Mouse (Mus musculus) megakaryocyte, embryonic 14.5 days (primary cell): ENCODE data around the gene Slc12a8. TPM values are rescaled to one million over a fixed set of nuclear protein-coding genes. Genes with fewer than 3 reads are reported as not detected.

Experiments
- H3K27me3 ChIP-seq: replicated peaks from 2 replicates; pipeline ENCODE3; 2012; ENCODE audit warnings: inconsistent platforms
- H3K36me3 ChIP-seq: replicated peaks from 2 replicates; pipeline ENCODE3; 2012; ENCODE audit warnings: low read length, inconsistent platforms, mixed read lengths
- H3K4me1 ChIP-seq: 2 replicates; pipeline ENCODE4 v1.6.1; 2012; ENCODE audit warnings: inconsistent platforms
- H3K4me3 ChIP-seq: replicated peaks from 2 replicates; pipeline ENCODE3; 2012; ENCODE audit warnings: moderate library complexity, mild to moderate bottlenecking, inconsistent platforms
- H3K9me3 ChIP-seq: 2 replicates; pipeline ENCODE4 v1.6.1; 2012; ENCODE audit warnings: inconsistent platforms
- FLI1 ChIP-seq: IDR thresholded peaks from 2 replicates; pipeline ENCODE4 v1.6.1; 2012; ENCODE audit warnings: low read length, inconsistent platforms, mixed read lengths
- GATA1 ChIP-seq: IDR thresholded peaks from 3 replicates; pipeline ENCODE4 v1.6.1; 2012; ENCODE audit warnings: mixed read lengths, low read length, inconsistent platforms, borderline replicate concordance
- polyA plus RNA-seq: library from polyadenylated mRNA; stranded (reverse); fragments of >175 nt; gene quantifications from 2 replicates; pipeline ENCODE4 v1.2.3, GENCODE M21; 2012; ENCODE audit warnings: low replicate concordance; ENCODE audit not compliant: insufficient read depth

The Slc12a8 gene
- polyA plus RNA-seq, 1 experiment, result not detected

DNA sequence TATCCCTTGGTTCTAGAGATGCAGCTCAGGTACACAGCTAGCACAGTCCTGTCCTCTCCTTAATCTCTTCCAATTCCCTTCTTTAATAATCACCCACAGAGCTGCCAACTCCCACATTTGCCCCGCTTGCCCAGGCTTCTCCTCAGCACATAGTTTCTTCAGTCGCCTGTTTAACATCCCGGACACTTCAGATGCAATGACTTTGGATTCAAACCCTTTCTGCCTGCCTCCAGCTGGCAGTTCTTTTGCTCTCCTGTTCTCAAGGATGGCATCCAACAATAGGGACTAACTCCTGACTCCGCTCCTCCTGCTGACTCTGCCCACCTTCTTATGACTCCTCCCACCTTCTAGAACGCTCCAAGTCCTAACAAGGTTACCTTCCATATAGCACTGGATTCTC lies 75.2 kb downstream of the Slc12a8 start:
- no peaks in the 10 kb centered on the region for H3K36me3 ChIP-seq
- H3K4me3 ChIP-seq, result no peak overlapping the region
- peaks cover 11% of the 10 kb centered on the region for H3K4me1 ChIP-seq
- peaks cover 51% of the 10 kb centered on the region for H3K27me3 ChIP-seq
- no peak for TF ChIP-seq FLI1
- no peak for TF ChIP-seq GATA1
- no peaks in the 10 kb centered on the region for H3K9me3 ChIP-seq

DNA sequence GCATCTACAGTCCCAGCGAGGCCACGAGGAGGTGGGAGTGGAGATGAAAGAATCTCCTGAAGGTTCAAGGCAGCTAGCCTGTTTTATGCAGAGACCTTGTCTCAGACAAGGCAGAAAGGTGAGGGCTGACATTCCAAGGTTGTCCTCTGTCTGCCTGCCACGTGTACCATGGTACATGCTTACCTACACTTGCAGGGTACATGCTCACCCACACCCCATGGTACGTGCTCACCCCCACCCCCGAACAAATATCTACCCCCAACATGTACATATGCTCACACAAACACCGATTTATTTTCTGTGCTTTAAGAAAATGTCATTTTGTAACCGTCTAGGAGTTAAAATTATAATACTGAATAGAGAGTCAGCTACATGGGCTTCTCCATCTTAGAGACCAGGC lies 76.3 kb downstream of the Slc12a8 start:
- no peak overlapping the region for H3K4me3 ChIP-seq
- TF ChIP-seq GATA1, result no peak
- TF ChIP-seq FLI1, result no peak
- H3K9me3 ChIP-seq, result no peaks in the 10 kb centered on the region
- no peaks in the 10 kb centered on the region for H3K36me3 ChIP-seq
- peaks cover 11% of the 10 kb centered on the region for H3K4me1 ChIP-seq
- peaks cover 53% of the 10 kb centered on the region for H3K27me3 ChIP-seq

DNA sequence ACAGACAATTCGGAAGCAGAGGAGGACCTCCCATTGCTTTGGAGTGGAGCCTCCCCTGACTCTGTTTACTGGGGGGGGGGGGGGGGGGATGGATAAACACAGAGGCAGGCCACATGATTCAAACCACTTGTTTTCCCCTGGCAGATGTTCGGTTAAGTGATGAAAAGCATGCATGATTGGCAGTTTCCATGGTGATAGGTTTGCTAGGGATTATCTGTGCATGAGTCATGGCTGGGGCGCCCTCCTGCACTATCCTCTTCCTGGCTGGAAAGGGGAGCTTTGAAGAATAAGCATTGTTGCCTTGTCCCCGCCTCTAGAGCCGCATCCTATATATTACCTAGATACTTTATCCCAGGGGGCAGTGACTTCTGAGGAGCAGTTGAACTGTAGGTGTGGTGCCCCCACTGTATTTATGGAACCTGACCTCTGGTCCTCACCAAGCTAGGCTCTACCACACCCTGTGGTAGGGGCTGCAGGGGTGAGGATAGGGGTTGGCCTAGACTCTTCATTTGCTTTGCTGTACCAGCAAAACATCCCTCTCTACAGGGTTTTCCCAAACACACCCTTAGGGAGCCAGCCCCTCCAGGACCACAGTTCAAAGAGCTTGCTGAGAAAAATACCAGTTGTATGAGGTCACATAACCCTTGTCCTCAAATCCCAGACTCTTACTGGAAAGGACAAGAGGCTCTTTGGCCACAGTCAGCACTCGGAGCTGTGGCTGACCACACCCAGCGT lies 77.1 kb downstream of the Slc12a8 start:
- Histone ChIP-seq H3K4me1 (peaks cover 11% of the 10 kb centered on the region), H3K9me3 (no peaks in the 10 kb centered on the region), H3K36me3 (no peaks in the 10 kb centered on the region), H3K4me3 (no peak overlapping the region), H3K27me3 (peaks cover 51% of the 10 kb centered on the region)
- no peak for TF ChIP-seq GATA1
- TF ChIP-seq FLI1, result no peak

DNA sequence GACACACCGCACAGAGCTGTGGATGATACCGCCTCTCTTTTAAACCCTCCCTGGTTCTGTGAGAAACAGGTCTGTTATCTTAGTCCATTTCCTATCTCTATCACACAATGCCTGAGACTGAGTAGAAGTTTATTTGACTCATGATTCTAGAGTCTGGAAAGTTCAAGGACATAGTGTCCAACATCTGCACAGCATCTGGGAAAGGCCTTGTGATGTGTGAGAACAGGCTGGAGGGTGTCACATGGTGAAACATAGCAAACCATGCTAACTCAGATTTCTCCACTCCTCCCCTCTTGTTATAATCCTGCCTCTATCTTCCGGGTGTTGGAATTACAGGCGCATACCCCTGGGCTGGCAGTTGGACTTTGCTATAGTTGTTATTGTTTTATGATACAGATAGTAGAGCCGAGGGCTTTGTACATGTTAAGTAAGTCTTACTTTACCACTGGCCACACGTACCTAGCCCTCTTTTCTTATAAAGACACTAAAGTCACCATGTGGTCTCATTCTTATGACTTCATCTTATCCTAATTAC lies 78.2 kb downstream of the Slc12a8 start:
- Histone ChIP-seq H3K4me3 (no peak overlapping the region), H3K4me1 (peaks cover 11% of the 10 kb centered on the region), H3K27me3 (peaks cover 44% of the 10 kb centered on the region), H3K9me3 (peaks cover 2% of the 10 kb centered on the region; the same call in 1 of the 2 replicates), H3K36me3 (no peaks in the 10 kb centered on the region)
- TF ChIP-seq FLI1 (no peak), GATA1 (no peak)

DNA sequence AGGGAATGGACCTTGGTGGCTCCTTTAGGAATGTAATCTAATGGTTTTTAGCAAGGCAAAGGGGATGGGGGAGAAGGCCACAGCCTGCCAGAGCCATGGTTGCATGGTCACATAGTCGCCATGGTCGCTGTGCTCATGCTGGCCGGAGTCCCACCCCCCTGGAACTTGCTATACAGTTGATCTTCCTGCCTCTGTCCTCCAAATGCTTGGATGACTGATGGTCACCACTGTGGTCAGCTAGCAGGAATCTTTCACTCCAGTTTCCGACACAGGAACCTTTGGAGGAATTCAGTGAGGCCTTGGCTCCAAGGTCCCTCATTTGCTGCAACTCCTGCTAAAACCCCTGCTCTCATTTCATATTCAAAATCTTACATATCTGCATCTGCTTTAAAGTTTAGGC lies 79.1 kb downstream of the Slc12a8 start:
- Histone ChIP-seq H3K9me3 (peaks cover 3% of the 10 kb centered on the region; the same call in 1 of the 2 replicates), H3K4me1 (peaks cover 11% of the 10 kb centered on the region), H3K27me3 (peaks cover 43% of the 10 kb centered on the region), H3K4me3 (no peak overlapping the region), H3K36me3 (no peaks in the 10 kb centered on the region)
- TF ChIP-seq GATA1 (no peak), FLI1 (no peak)

DNA sequence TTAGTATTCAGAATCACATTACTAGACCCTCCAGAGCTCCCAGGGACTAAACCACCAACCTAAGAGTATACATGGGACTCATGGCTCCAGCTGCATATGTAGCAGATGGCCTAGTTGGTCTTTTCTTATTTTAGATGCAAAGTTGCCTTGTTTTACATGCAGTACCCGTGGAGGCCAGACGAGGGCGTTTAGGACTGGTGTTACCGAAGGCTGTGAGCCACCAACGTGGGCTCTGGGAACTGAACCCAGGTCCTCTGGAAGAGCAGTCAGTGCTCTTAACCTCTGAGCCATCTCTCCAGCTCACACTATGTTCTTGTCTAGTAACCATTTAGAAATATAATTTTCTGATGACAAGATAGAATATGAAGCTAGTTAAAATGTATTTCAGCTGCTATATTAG lies 83.1 kb downstream of the Slc12a8 start:
- Histone ChIP-seq H3K9me3 (peaks cover 17% of the 10 kb centered on the region), H3K4me3 (no peak overlapping the region), H3K36me3 (no peaks in the 10 kb centered on the region), H3K4me1 (no peaks in the 10 kb centered on the region), H3K27me3 (peaks cover 34% of the 10 kb centered on the region)
- TF ChIP-seq GATA1 (no peak), FLI1 (no peak)

DNA sequence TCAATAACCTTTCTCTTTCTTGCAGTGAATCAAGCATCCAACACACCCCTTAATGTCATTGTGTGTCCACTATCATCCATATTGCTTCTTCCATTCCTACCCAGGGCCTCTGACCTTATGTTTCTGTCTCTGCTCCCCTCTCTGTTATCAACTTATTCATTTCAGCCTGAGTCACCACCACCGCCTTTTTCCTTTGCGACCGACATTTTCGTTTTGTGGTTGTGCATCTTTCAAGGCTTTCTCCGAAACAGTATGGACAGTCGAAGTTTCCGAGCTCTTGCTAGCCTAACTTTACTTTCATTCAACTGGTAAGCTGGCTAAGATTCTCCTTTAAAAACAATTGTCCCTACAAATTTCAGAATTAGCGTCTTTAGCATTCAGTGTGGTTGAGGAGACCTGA lies 84.2 kb downstream of the Slc12a8 start:
- H3K4me1 ChIP-seq, result no peaks in the 10 kb centered on the region
- H3K9me3 ChIP-seq, result peaks cover 17% of the 10 kb centered on the region
- H3K36me3 ChIP-seq, result no peaks in the 10 kb centered on the region
- no peak overlapping the region for H3K4me3 ChIP-seq
- TF ChIP-seq GATA1 (no peak), FLI1 (no peak)
- H3K27me3 ChIP-seq, result peaks cover 39% of the 10 kb centered on the region

DNA sequence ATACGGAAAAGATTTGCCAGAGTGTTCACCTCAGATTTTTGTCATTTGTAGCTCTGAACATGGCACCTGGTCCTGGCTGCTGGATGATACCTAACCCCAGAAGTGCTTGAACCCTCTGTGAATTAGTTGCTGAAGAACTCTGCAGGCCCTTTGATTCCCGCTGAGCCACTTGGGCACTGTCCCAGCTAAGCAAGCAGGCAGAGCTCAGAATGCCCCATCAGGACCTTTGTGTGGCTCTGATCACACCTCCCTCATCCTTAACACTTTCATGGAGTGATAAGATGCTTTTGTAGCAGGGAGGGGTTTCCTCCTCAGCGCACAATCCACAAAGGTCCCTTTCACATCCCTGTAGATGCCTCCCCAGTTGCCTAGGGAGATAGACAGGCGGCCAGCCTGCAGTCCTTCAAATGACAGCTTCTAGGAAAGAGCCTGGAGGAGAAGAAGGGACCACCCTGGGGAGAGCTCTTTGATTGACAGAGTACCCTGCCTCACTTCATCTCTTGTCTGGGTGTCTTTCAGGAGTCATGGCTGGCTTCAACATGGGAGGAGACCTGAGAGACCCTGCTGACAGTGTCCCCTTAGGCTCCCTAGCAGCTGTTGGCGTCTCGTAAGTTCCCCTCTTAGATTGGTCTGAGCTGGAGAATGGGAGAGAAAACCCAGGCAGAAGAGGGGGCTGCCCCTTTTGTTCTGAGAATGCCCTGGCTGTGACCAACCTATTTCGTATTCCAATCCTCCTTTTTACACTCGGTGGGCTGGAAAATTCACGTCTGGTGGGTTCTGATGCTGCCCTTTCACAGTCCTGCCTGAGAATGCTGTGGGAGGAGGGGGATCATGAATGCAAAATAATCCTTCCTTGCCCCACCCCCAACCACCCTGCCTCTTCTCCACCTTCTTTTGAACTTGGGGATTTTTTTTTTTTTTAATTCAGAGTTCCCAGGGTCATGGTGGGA lies 88.8 kb downstream of the Slc12a8 start:
- Histone ChIP-seq H3K4me1 (no peaks in the 10 kb centered on the region), H3K9me3 (peaks cover 21% of the 10 kb centered on the region), H3K27me3 (peaks cover 56% of the 10 kb centered on the region), H3K36me3 (no peaks in the 10 kb centered on the region), H3K4me3 (no peak overlapping the region)
- TF ChIP-seq FLI1, result no peak
- no peak for TF ChIP-seq GATA1

DNA sequence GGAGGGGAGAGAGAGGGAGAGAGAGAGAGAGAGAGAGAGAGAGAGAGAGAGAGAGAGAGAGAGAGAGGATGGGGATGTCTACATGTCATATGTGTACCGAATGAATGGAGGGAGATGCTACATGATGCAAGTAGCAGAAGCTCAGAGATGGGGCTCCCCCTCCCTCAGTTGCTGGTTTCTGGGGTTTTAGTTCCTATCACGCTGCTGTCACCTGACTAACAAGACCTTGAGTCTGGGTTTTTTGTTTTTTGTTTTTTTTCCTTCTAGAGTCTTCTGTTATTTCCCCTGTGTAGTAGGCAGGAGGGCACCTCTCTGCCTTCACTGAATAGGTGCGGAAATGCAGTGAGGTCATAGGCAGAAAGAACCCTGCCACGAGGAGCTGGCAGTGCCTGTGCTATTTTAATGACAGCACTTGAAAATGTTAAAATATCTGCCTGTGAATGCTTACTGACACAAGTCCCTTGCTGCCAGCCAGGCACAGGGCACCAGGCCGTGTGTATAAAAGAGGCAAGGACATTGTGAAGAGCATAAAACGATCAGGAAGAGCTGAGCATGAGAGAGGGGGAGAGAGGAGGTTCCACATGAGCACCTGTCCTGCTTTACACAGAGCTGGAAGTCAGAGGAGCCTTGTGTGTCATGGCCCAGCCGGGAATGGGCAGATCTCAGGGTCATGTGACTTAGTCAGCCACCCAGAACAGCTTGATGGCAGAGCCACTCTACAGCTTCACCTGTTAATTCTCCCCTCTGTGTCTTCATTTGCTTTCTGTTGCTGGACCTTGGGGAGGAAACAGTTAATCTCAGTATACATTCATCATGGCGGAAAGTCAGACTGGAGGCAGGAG lies 89.8 kb downstream of the Slc12a8 start:
- Histone ChIP-seq H3K27me3 (peaks cover 57% of the 10 kb centered on the region), H3K36me3 (no peaks in the 10 kb centered on the region), H3K9me3 (peaks cover 21% of the 10 kb centered on the region), H3K4me1 (no peaks in the 10 kb centered on the region), H3K4me3 (no peak overlapping the region)
- TF ChIP-seq GATA1 (no peak), FLI1 (no peak)
